Mouse (Mus musculus): ENCODE data around the gene Ddx50. TPM values are rescaled to one million over a fixed set of nuclear protein-coding genes. Genes with fewer than 3 reads are reported as not detected.
"Not testable (repeated sequence)": the region's sequence is repeated elsewhere in the genome, so short reads cannot be mapped to it uniquely, and the experiment has no call there.

Ddx50 gene
- total and polyA plus RNA-seq, 2 experiments from 2014 or later: 56.5 to 79.4 TPM

- Histone ChIP-seq H3K4me3 (ENCODE audit: low read depth, low read length) (no peak overlapping the region), H3K9me3 (replicated peaks; ENCODE audit: control insufficient read depth, low read length) (no peaks in the 10 kb centered on the region), H3K9ac (replicated peaks; ENCODE audit: low read depth, low read length) (no peak overlapping the region), H3K27me3 (ENCODE audit: control insufficient read depth, insufficient read depth, low read length) (no peaks in the 10 kb centered on the region), H3K27ac (ENCODE audit: low read depth) (no peak overlapping the region), H3K36me3 (replicated peaks; ENCODE audit: control insufficient read depth, insufficient read depth, low read length) (peaks cover 66% of the 10 kb centered on the region), H3K4me2 (ENCODE audit: low read depth, low read length) (no peak overlapping the region), H3K4me1 (ENCODE audit: control insufficient read depth, insufficient read depth) (peaks cover 4% of the 10 kb centered on the region)
- TF ChIP-seq CTCF (IDR thresholded peaks at IDR 0.05; ENCODE audit: low read depth): no peak
- TF ChIP-seq EP300 (IDR thresholded peaks at IDR 0.05; ENCODE audit: low read depth): no peak
- 75% methylated on average over 7 of the region's 7 CpGs for WGBS
- DNase-seq (ENCODE audit: low spot score) (no peak), ATAC-seq (ENCODE audit: insufficient read depth, low read depth) (no peak)
These were observed 68.3 kb downstream of the Ddx50 start for GRCm38 (mm10) chr10:62582701-62583100.

GRCm38 (mm10) chr10:62582263-62582662 lies 68.8 kb downstream of the Ddx50 start:
- 86% methylated on average over 17 of the region's 17 CpGs for WGBS
- H3K4me3 ChIP-seq (ENCODE audit: low read depth, low read length): no peak overlapping the region
- peaks cover 62% of the 10 kb centered on the region for H3K36me3 ChIP-seq (replicated peaks; ENCODE audit: control insufficient read depth, insufficient read depth, low read length)
- no peak overlapping the region for H3K4me2 ChIP-seq (ENCODE audit: low read depth, low read length)
- no peaks in the 10 kb centered on the region for H3K9me3 ChIP-seq (replicated peaks; ENCODE audit: control insufficient read depth, low read length)
- H3K27me3 ChIP-seq (ENCODE audit: control insufficient read depth, insufficient read depth, low read length): no peaks in the 10 kb centered on the region
- DNase-seq (ENCODE audit: low spot score) (no peak), ATAC-seq (ENCODE audit: insufficient read depth, low read depth) (no peak)
- TF ChIP-seq EP300 (IDR thresholded peaks at IDR 0.05; ENCODE audit: low read depth) (no peak), CTCF (IDR thresholded peaks at IDR 0.05; ENCODE audit: low read depth) (no peak)
- H3K27ac ChIP-seq (ENCODE audit: low read depth): no peak overlapping the region
- peaks cover 9% of the 10 kb centered on the region for H3K4me1 ChIP-seq (ENCODE audit: control insufficient read depth, insufficient read depth)
- H3K9ac ChIP-seq (replicated peaks; ENCODE audit: low read depth, low read length): no peak overlapping the region

GRCm38 (mm10) chr10:62579129-62579528 lies 71.9 kb downstream of the Ddx50 start:
- DNase-seq (ENCODE audit: low spot score); H3K4me3 ChIP-seq (ENCODE audit: low read depth, low read length); H3K4me2 ChIP-seq (ENCODE audit: low read depth, low read length); H3K27me3 ChIP-seq (ENCODE audit: control insufficient read depth, insufficient read depth, low read length); H3K9ac ChIP-seq (replicated peaks; ENCODE audit: low read depth, low read length); H3K27ac ChIP-seq (ENCODE audit: low read depth); ATAC-seq (ENCODE audit: insufficient read depth, low read depth); H3K9me3 ChIP-seq (replicated peaks; ENCODE audit: control insufficient read depth, low read length): not testable (repeated sequence)
- 91% methylated on average over 12 of the region's 13 CpGs for WGBS
- Histone ChIP-seq H3K4me1 (ENCODE audit: control insufficient read depth, insufficient read depth) (peaks cover 15% of the 10 kb centered on the region), H3K36me3 (replicated peaks; ENCODE audit: control insufficient read depth, insufficient read depth, low read length) (peaks cover 45% of the 10 kb centered on the region)

GRCm38 (mm10) chr10:62578338-62579100 lies 72.5 kb downstream of the Ddx50 start, which contains the start of gene Kif1bp:
TSS of gene Kif1bp (minus strand) at chr10:62578457.
- Histone ChIP-seq H3K36me3 (replicated peaks; ENCODE audit: control insufficient read depth, insufficient read depth, low read length) (peaks cover 44% of the 10 kb centered on the region), H3K9me3 (replicated peaks; ENCODE audit: control insufficient read depth, low read length) (no peaks in the 10 kb centered on the region), H3K9ac (replicated peaks; ENCODE audit: low read depth, low read length) (peak within 1 kb of the TSS; percentile 76), H3K27ac (ENCODE audit: low read depth) (peak within 1 kb of the TSS; percentile 51), H3K4me1 (ENCODE audit: control insufficient read depth, insufficient read depth) (peaks cover 15% of the 10 kb centered on the region), H3K4me2 (ENCODE audit: low read depth, low read length) (peak within 1 kb of the TSS; percentile 85), H3K4me3 (ENCODE audit: low read depth, low read length) (peak within 1 kb of the TSS; percentile 79), H3K27me3 (ENCODE audit: control insufficient read depth, insufficient read depth, low read length) (no peaks in the 10 kb centered on the region)
- TF ChIP-seq CTCF (IDR thresholded peaks at IDR 0.05; ENCODE audit: low read depth) (no peak), EP300 (IDR thresholded peaks at IDR 0.05; ENCODE audit: low read depth) (no peak)
- 4% methylated on average over 33 of the region's 33 CpGs for WGBS
- ATAC-seq (ENCODE audit: insufficient read depth, low read depth) (peak; percentile 99), DNase-seq (ENCODE audit: low spot score) (peak; percentile 99)

- Histone ChIP-seq H3K27me3 (ENCODE audit: control insufficient read depth, insufficient read depth, low read length) (no peaks in the 10 kb centered on the region), H3K4me3 (ENCODE audit: low read depth, low read length) (peak overlapping the region; percentile 79), H3K4me1 (ENCODE audit: control insufficient read depth, insufficient read depth) (peaks cover 15% of the 10 kb centered on the region), H3K9me3 (replicated peaks; ENCODE audit: control insufficient read depth, low read length) (no peaks in the 10 kb centered on the region), H3K36me3 (replicated peaks; ENCODE audit: control insufficient read depth, insufficient read depth, low read length) (peaks cover 42% of the 10 kb centered on the region), H3K9ac (replicated peaks; ENCODE audit: low read depth, low read length) (peak overlapping the region; percentile 76), H3K4me2 (ENCODE audit: low read depth, low read length) (peak overlapping the region; percentile 85), H3K27ac (ENCODE audit: low read depth) (peak overlapping the region; percentile 51)
- ATAC-seq (ENCODE audit: insufficient read depth, low read depth) (peak; percentile 78), DNase-seq (ENCODE audit: low spot score) (peak; percentile 24)
- TF ChIP-seq CTCF (IDR thresholded peaks at IDR 0.05; ENCODE audit: low read depth): no peak
- no peak for TF ChIP-seq EP300 (IDR thresholded peaks at IDR 0.05; ENCODE audit: low read depth)
- under 1% methylated on average over 54 of the region's 54 CpGs for WGBS
These were observed 73.2 kb downstream of the Ddx50 start for GRCm38 (mm10) chr10:62577673-62578337.

All from heart, postnatal 0 days (tissue).